Mouse (Mus musculus): ENCODE measurements around the gene Scimp.

DNA sequence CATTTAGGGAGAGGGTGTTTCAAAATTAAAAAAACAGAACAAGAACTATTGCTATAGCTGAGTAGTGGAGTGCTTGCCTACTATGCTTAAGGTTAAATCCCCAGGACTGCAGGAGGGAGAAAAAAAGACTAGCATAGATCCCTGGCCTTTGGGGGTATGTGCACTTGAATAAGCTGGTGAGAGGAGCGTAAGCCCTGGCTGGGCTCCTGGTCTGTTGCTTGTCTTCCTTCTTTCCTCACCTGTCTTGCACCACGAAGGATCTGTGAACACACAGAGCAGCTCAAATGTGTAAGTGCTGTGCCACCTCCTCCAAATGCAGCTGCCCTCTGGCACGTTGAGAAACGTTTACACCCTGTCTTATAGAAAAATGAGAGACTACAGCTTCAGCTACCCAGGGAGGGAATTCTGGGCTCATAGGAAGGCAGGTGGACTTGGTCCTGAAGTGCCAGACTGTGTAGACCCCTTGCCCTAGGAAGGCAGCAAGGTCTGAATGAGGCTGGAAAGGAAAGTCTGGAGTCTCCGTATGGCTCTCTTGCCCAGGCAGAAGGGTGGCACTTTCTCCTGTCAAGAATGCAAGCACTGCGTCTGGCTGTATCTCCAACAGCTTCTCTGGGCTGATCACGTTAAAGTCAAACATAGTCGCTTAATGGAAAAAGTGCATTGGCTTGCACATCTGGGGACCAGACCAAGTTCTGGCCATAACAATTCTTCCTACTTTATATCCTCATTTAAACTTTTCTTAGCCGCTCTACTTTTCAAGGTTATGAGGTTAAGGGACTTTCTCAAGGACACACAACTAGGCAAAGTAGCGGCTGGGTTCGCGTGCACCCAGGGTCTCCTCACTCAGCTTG is 31.5 kb upstream of the Scimp start:
- TF ChIP-seq CTCF (IDR thresholded peaks at IDR 0.05; ENCODE audit: insufficient read depth, low read length), result no peak
- no peak for TF ChIP-seq POLR2A (IDR thresholded peaks at IDR 0.05; ENCODE audit: borderline replicate concordance, extremely low read depth, low read depth, low read length)

All from lung, adult 2 months (tissue).